Mouse (Mus musculus) kidney, adult 2 months (tissue): ENCODE results near the gene Nsun2.

Experiments used
- CTCF ChIP-seq: fragments of 200-500 bp; conservative IDR thresholded peaks from 2 replicates; pipeline ENCODE4 v1.5.1; 2011; ENCODE audit warnings: low read depth, mild to moderate bottlenecking, control low read depth, low read length, moderate library complexity, mixed read lengths; ENCODE audit not compliant: insufficient read depth, insufficient read length
- POLR2A ChIP-seq: fragments of 200-500 bp; IDR thresholded peaks from one replicate; pipeline ENCODE4 v1.6.1; 2011; ENCODE audit warnings: low read depth, low read length, control low read depth

DNA sequence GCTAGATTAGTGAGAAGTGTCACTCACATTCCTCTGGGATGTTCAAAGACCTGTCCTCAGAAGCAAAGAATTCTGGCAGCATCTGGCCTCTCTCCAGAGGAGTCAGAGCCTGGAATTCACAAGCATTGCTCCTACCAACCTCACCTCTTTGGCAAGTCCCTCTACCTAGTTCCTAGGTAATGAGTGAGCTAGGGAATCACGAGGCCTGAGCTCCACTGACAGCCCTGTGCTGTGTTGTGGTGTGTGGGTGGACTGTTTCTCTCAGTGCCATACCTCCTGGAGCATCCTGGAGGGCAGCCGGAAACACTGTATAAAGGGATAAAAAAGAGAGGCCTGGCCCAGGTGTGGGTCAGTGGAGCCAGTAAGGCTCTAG is 9.4 kb upstream of the Nsun2 start:
- TF ChIP-seq CTCF, result no peak
- TF ChIP-seq POLR2A, result no peak
